In the genomic region with DNA sequence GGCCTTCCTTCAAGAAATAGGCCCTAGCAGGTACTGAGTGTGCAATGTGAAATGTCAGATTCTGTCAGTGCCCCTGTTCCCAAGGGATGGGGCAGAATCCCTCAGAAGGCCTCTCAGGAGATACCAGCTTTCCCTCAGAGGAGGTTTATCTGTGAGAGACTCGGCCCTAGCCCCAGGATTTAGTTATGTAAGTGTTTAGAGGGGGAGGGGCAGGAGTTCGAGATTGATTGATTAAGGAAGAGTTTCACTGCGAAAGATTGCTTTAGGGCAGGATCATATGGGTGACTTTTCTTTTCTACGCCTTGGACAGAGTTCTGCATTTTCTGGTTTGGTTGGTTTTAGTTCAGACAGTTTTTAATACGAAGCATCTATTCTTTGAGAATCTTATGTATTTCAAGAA, we compare ENCODE assay signal across 10 mouse cellular contexts. TPM values are rescaled to one million over a fixed set of nuclear protein-coding genes. Genes with fewer than 3 reads are reported as not detected.
A peak's percentile ranks its signal among the peaks of the same experiment; 100 is the strongest.
DNase-seq lines count a peak whose midpoint lies in the region; ATAC-seq lines count a peak whose summit lies in the region.
"Had no signal": no experiment of that assay in that cellular context is flagged by ENCODE, and none has a peak within 500 bp of the region (broad histone marks: within the 10 kb centered on the region; RNA-seq: fewer than 3 reads in every experiment).

No protein-coding gene starts in this region.

- no peak overlapping the region for H3K27ac ChIP-seq in hindbrain, embryonic 11.5 days (ENCODE audit: low read depth, low read length)
- H3K27ac ChIP-seq in hindbrain, embryonic 13.5 days: no peak overlapping the region
- peak overlapping the region; percentile 81 for H3K27ac ChIP-seq in embryonic facial prominence, embryonic 10.5 days (replicated peaks)
- no peak overlapping the region for H3K27ac ChIP-seq in limb, embryonic 11.5 days (replicated peaks; ENCODE audit: low read depth, low read length)
- peak overlapping the region; percentile 97 for H3K27ac ChIP-seq in stomach, embryonic 15.5 days

- H3K36me3 ChIP-seq in hindbrain, embryonic 11.5 days (ENCODE audit: control insufficient read depth, insufficient read depth, low read length): no peaks in the 10 kb centered on the region
- peaks cover 13% of the 10 kb centered on the region for H3K36me3 ChIP-seq in hindbrain, embryonic 13.5 days
- H3K36me3 ChIP-seq in embryonic facial prominence, embryonic 10.5 days (replicated peaks): peaks cover 17% of the 10 kb centered on the region
- no peaks in the 10 kb centered on the region for H3K36me3 ChIP-seq in limb, embryonic 11.5 days (ENCODE audit: control insufficient read depth, insufficient read depth, low read length)
- H3K36me3 ChIP-seq in stomach, embryonic 15.5 days: 0 out of 2 replicates have a peak, but pooled peaks cover 4% of the 10 kb centered on the region

- peak; percentile 35 for DNase-seq in hindbrain, embryonic 11.5 days (ENCODE audit: low spot score)
- peak; percentile 39 for DNase-seq in embryonic facial prominence, embryonic 10.5 days (ENCODE audit: low spot score)
- peak; percentile 37 for DNase-seq in limb, embryonic 11.5 days (ENCODE audit: low spot score)
- no peak for DNase-seq in layer of hippocampus, adult 9-11 months
- no peak for DNase-seq in lung, postnatal 25 days (ENCODE audit: low spot score)

- no peak overlapping the region for H3K4me3 ChIP-seq in hindbrain, embryonic 11.5 days (ENCODE audit: low read depth, low read length)
- no peak overlapping the region for H3K4me3 ChIP-seq in hindbrain, embryonic 13.5 days
- H3K4me3 ChIP-seq in embryonic facial prominence, embryonic 10.5 days: no peak overlapping the region
- no peak overlapping the region for H3K4me3 ChIP-seq in limb, embryonic 11.5 days (ENCODE audit: low read depth, low read length)
- no peak overlapping the region for H3K4me3 ChIP-seq in stomach, embryonic 15.5 days (replicated peaks)

- 37% methylated on average over 5 of the region's 5 CpGs for WGBS in hindbrain, embryonic 11.5 days
- WGBS in hindbrain, embryonic 13.5 days: 41% methylated on average over 5 of the region's 5 CpGs
- 28% methylated on average over 5 of the region's 5 CpGs for WGBS in embryonic facial prominence, embryonic 10.5 days
- 26% methylated on average over 5 of the region's 5 CpGs for WGBS in limb, embryonic 11.5 days
- WGBS in stomach, embryonic 15.5 days: 42% methylated on average over 5 of the region's 5 CpGs

- H3K4me1 ChIP-seq in hindbrain, embryonic 11.5 days (replicated peaks; ENCODE audit: control insufficient read depth, insufficient read depth, low read length): peaks cover 7% of the 10 kb centered on the region
- H3K4me1 ChIP-seq in hindbrain, embryonic 13.5 days (replicated peaks): peaks cover 53% of the 10 kb centered on the region
- H3K4me1 ChIP-seq in embryonic facial prominence, embryonic 10.5 days: peaks cover 83% of the 10 kb centered on the region
- H3K4me1 ChIP-seq in limb, embryonic 11.5 days (ENCODE audit: control insufficient read depth, insufficient read depth, low read length): peaks cover 36% of the 10 kb centered on the region
- peaks cover 46% of the 10 kb centered on the region for H3K4me1 ChIP-seq in stomach, embryonic 15.5 days

- no peaks in the 10 kb centered on the region for H3K27me3 ChIP-seq in hindbrain, embryonic 11.5 days (ENCODE audit: control insufficient read depth, insufficient read depth, low read length)
- no peaks in the 10 kb centered on the region for H3K27me3 ChIP-seq in hindbrain, embryonic 13.5 days
- no peaks in the 10 kb centered on the region for H3K27me3 ChIP-seq in embryonic facial prominence, embryonic 10.5 days (replicated peaks; ENCODE audit: low read depth, poor library complexity, severe bottlenecking)
- no peaks in the 10 kb centered on the region for H3K27me3 ChIP-seq in limb, embryonic 11.5 days (ENCODE audit: control insufficient read depth, insufficient read depth, low read length)
- no peaks in the 10 kb centered on the region for H3K27me3 ChIP-seq in stomach, embryonic 15.5 days (replicated peaks)

- H3K9me3 ChIP-seq in hindbrain, embryonic 11.5 days (ENCODE audit: control insufficient read depth, low read length): no peaks in the 10 kb centered on the region
- no peaks in the 10 kb centered on the region for H3K9me3 ChIP-seq in hindbrain, embryonic 13.5 days
- H3K9me3 ChIP-seq in embryonic facial prominence, embryonic 10.5 days: no peaks in the 10 kb centered on the region
- H3K9me3 ChIP-seq in limb, embryonic 11.5 days (ENCODE audit: control insufficient read depth, low read length): no peaks in the 10 kb centered on the region
- no peaks in the 10 kb centered on the region for H3K9me3 ChIP-seq in stomach, embryonic 15.5 days

- H3K9ac ChIP-seq in hindbrain, embryonic 11.5 days (ENCODE audit: low read depth, low read length): no peak overlapping the region
- H3K9ac ChIP-seq in hindbrain, embryonic 13.5 days: no peak overlapping the region
- H3K9ac ChIP-seq in limb, embryonic 11.5 days (ENCODE audit: low read length): no peak overlapping the region
- H3K9ac ChIP-seq in stomach, embryonic 15.5 days: no peak overlapping the region

- ATAC-seq in hindbrain, embryonic 11.5 days (ENCODE audit: low FRiP score): no peak
- no peak for ATAC-seq in hindbrain, embryonic 13.5 days (ENCODE audit: low FRiP score)
- no peak for ATAC-seq in limb, embryonic 11.5 days (ENCODE audit: insufficient number of reproducible peaks, low FRiP score, low TSS enrichment, low read depth)
- ATAC-seq in stomach, embryonic 15.5 days (ENCODE audit: insufficient read depth, low FRiP score, low read depth): no peak
- ATAC-seq: inflammation-experienced regulatory T-cells, adult 6 months; lung, postnatal 0 days had no signal

- no peak overlapping the region for H3K4me2 ChIP-seq in hindbrain, embryonic 11.5 days (replicated peaks; ENCODE audit: low read depth, low read length)
- no peak overlapping the region for H3K4me2 ChIP-seq in hindbrain, embryonic 13.5 days
- H3K4me2 ChIP-seq in limb, embryonic 11.5 days (ENCODE audit: low read depth, severe bottlenecking): no peak overlapping the region
- H3K4me2 ChIP-seq in stomach, embryonic 15.5 days: no peak overlapping the region

RNA-seq across cellular contexts. Expression of gene Eef2k, which starts 20.8 kb away (rescaled TPM):
- 8.5 and 10.2 TPM in 2 replicates for polyA plus RNA-seq in hindbrain, embryonic 11.5 days (2014; fragmentation: Nextera tagmentation; extraction: Ambion mirVana)
- 26.0 and 26.4 TPM in 2 replicates for polyA plus RNA-seq in hindbrain, embryonic 13.5 days (2015; fragmentation: Nextera tagmentation; extraction: Ambion mirVana)
- polyA plus RNA-seq in embryonic facial prominence, embryonic 10.5 days (2016; fragmentation: Nextera tagmentation; extraction: Ambion mirVana): 33.8 and 34.5 TPM in 2 replicates
- polyA plus RNA-seq in limb, embryonic 11.5 days (2014; fragmentation: Nextera tagmentation; extraction: Ambion mirVana): 9.6 and 12.0 TPM in 2 replicates
- polyA plus RNA-seq in stomach, embryonic 15.5 days (2015; fragmentation: Nextera tagmentation; extraction: Ambion mirVana): 54.3 and 58.0 TPM in 2 replicates

RNA-seq across cellular contexts. Expression of gene Gm5737, which starts 51.3 kb away (rescaled TPM):
- not detected in 2 replicates for polyA plus RNA-seq in hindbrain, embryonic 11.5 days (2014; fragmentation: Nextera tagmentation; extraction: Ambion mirVana)
- not detected in 2 replicates for polyA plus RNA-seq in hindbrain, embryonic 13.5 days (2015; fragmentation: Nextera tagmentation; extraction: Ambion mirVana)
- not detected in 2 replicates for polyA plus RNA-seq in embryonic facial prominence, embryonic 10.5 days (2016; fragmentation: Nextera tagmentation; extraction: Ambion mirVana)
- polyA plus RNA-seq in limb, embryonic 11.5 days (2014; fragmentation: Nextera tagmentation; extraction: Ambion mirVana): not detected in 2 replicates
- not detected in 2 replicates for polyA plus RNA-seq in stomach, embryonic 15.5 days (2015; fragmentation: Nextera tagmentation; extraction: Ambion mirVana)
- polyA plus RNA-seq: inflammation-experienced regulatory T-cells, adult 6 months; lung, postnatal 0 days; midbrain, postnatal 0 days had no signal

RNA-seq across cellular contexts. Expression of gene Polr3e, which starts 54.1 kb away (rescaled TPM):
- polyA plus RNA-seq in hindbrain, embryonic 11.5 days (2014; fragmentation: Nextera tagmentation; extraction: Ambion mirVana): 16.4 and 17.1 TPM in 2 replicates
- polyA plus RNA-seq in hindbrain, embryonic 13.5 days (2015; fragmentation: Nextera tagmentation; extraction: Ambion mirVana): 23.1 and 24.2 TPM in 2 replicates
- 42.9 and 44.8 TPM in 2 replicates for polyA plus RNA-seq in embryonic facial prominence, embryonic 10.5 days (2016; fragmentation: Nextera tagmentation; extraction: Ambion mirVana)
- polyA plus RNA-seq in limb, embryonic 11.5 days (2014; fragmentation: Nextera tagmentation; extraction: Ambion mirVana): 23.8 and 29.3 TPM in 2 replicates
- polyA plus RNA-seq in stomach, embryonic 15.5 days (2015; fragmentation: Nextera tagmentation; extraction: Ambion mirVana): 34.4 and 36.4 TPM in 2 replicates

Comparison
In these comparisons a context has a peak if more than half of its experiments do, and no peak if none do; other contexts are left out.
1. DNase-seq: peak in hindbrain, embryonic 11.5 days (single experiment), embryonic facial prominence, embryonic 10.5 days (single experiment) and limb, embryonic 11.5 days (single experiment); none in layer of hippocampus, adult 9-11 months (single experiment) and lung, postnatal 25 days (single experiment).
2. H3K27ac ChIP-seq: peak in embryonic facial prominence, embryonic 10.5 days (single experiment) and stomach, embryonic 15.5 days (single experiment); none in hindbrain, embryonic 11.5 days (single experiment), hindbrain, embryonic 13.5 days (single experiment) and limb, embryonic 11.5 days (single experiment).